In genomic region chrX:72902530-72902929, GRCm38 (mm10) we compare ENCODE assay signal across 25 mouse cellular contexts. TPM values are rescaled to one million over a fixed set of nuclear protein-coding genes. Genes with fewer than 3 reads are reported as not detected.
DNase-seq lines count a peak whose midpoint lies in the region; ATAC-seq and TF ChIP-seq lines count a peak whose summit lies in the region.
"Had no signal": no experiment of that assay in that cellular context is flagged by ENCODE, and none has a peak within 500 bp of the region (broad histone marks: within the 10 kb centered on the region; RNA-seq: fewer than 3 reads in every experiment).

No protein-coding gene starts in this region.

- H3K27me3 ChIP-seq in forebrain, postnatal 0 days (ENCODE audit: insufficient read depth, low read length), result no peaks in the 10 kb centered on the region
- H3K27me3 ChIP-seq in forebrain, embryonic 16.5 days (replicated peaks; ENCODE audit: control insufficient read depth, insufficient read depth, low read length), result no peaks in the 10 kb centered on the region
- H3K27me3 ChIP-seq in kidney, postnatal 0 days (ENCODE audit: insufficient read depth, low read length), result no peaks in the 10 kb centered on the region
- no peaks in the 10 kb centered on the region for H3K27me3 ChIP-seq in midbrain, postnatal 0 days (ENCODE audit: insufficient read depth, low read length)
- no peaks in the 10 kb centered on the region for H3K27me3 ChIP-seq in midbrain, embryonic 16.5 days (ENCODE audit: control insufficient read depth, insufficient read depth, low read depth, low read length)
- no peaks in the 10 kb centered on the region for H3K27me3 ChIP-seq in stomach, postnatal 0 days (ENCODE audit: control insufficient read depth, insufficient read depth, low read length)
- H3K27me3 ChIP-seq: embryonic facial prominence, embryonic 15.5 days; heart, embryonic 15.5 days; limb, embryonic 15.5 days; lung, embryonic 15.5 days; neural tube, embryonic 12.5 days had no signal

- no peak overlapping the region for H3K4me3 ChIP-seq in forebrain, postnatal 0 days (ENCODE audit: low read depth, low read length)
- no peak overlapping the region for H3K4me3 ChIP-seq in forebrain, embryonic 16.5 days (replicated peaks; ENCODE audit: low read length)
- no peak overlapping the region for H3K4me3 ChIP-seq in kidney, postnatal 0 days (replicated peaks; ENCODE audit: low read depth, low read length)
- H3K4me3 ChIP-seq in midbrain, postnatal 0 days (ENCODE audit: low read depth, low read length), result no peak overlapping the region
- no peak overlapping the region for H3K4me3 ChIP-seq in midbrain, embryonic 16.5 days (ENCODE audit: low read depth, low read length)
- H3K4me3 ChIP-seq in stomach, postnatal 0 days (ENCODE audit: low read depth, low read length), result no peak overlapping the region
- H3K4me3 ChIP-seq: embryonic facial prominence, embryonic 15.5 days; heart, embryonic 15.5 days; limb, embryonic 15.5 days; lung, embryonic 15.5 days; midbrain, embryonic 10.5 days; neural tube, embryonic 12.5 days had no signal

- TF ChIP-seq CTCF in forebrain, postnatal 0 days (IDR thresholded peaks at IDR 0.05; ENCODE audit: low read depth), result peak; percentile 48; the same call in 1 of the 2 replicates
- peak; percentile 46; the same call in 1 of the 2 replicates for TF ChIP-seq CTCF in kidney, postnatal 0 days (IDR thresholded peaks at IDR 0.05; ENCODE audit: low read depth)
- peak; percentile 66 for TF ChIP-seq CTCF in midbrain, postnatal 0 days (IDR thresholded peaks at IDR 0.05)
- peak; percentile 36 for TF ChIP-seq CTCF in stomach, postnatal 0 days (IDR thresholded peaks at IDR 0.05; ENCODE audit: low read depth)

- no peaks in the 10 kb centered on the region for H3K9me3 ChIP-seq in forebrain, postnatal 0 days (ENCODE audit: low read length)
- H3K9me3 ChIP-seq in forebrain, embryonic 16.5 days (ENCODE audit: control insufficient read depth, low read length), result no peaks in the 10 kb centered on the region
- H3K9me3 ChIP-seq in kidney, postnatal 0 days (replicated peaks; ENCODE audit: low read length), result no peaks in the 10 kb centered on the region
- no peaks in the 10 kb centered on the region for H3K9me3 ChIP-seq in midbrain, postnatal 0 days (ENCODE audit: low read length)
- H3K9me3 ChIP-seq in midbrain, embryonic 16.5 days (replicated peaks; ENCODE audit: control insufficient read depth, low read length, poor library complexity, severe bottlenecking), result no peaks in the 10 kb centered on the region
- no peaks in the 10 kb centered on the region for H3K9me3 ChIP-seq in stomach, postnatal 0 days (ENCODE audit: control insufficient read depth, low read length)
- H3K9me3 ChIP-seq: embryonic facial prominence, embryonic 15.5 days; heart, embryonic 15.5 days; limb, embryonic 15.5 days; lung, embryonic 15.5 days; midbrain, embryonic 10.5 days; neural tube, embryonic 12.5 days had no signal

- DNase-seq in forebrain, postnatal 0 days, result peak; percentile 41
- no peak for DNase-seq in kidney, postnatal 0 days (ENCODE audit: low spot score)
- DNase-seq in kidney, adult 8-10 months, result no peak
- DNase-seq in midbrain, postnatal 0 days (ENCODE audit: low spot score), result peak; percentile 26
- DNase-seq in stomach, postnatal 0 days (ENCODE audit: low spot score), result no peak
- no peak for DNase-seq in left cerebral cortex, adult 8-10 months (ENCODE audit: low spot score in 2 of 2)
- DNase-seq: adrenal gland, adult 8-10 months; cerebellum, adult 2 months; cerebellum, postnatal 36 days; gastrocnemius, postnatal 36 days; heart, postnatal 4 days; kidney, adult 9 months; kidney, postnatal 25 days; left cerebral cortex, postnatal 4 days; thymus, postnatal 36 days had no signal

- H3K36me3 ChIP-seq in forebrain, postnatal 0 days (ENCODE audit: insufficient read depth), result no peaks in the 10 kb centered on the region
- H3K36me3 ChIP-seq in forebrain, embryonic 16.5 days (ENCODE audit: control insufficient read depth, insufficient read depth), result no peaks in the 10 kb centered on the region
- H3K36me3 ChIP-seq in kidney, postnatal 0 days (ENCODE audit: insufficient read depth, low read length), result no peaks in the 10 kb centered on the region
- H3K36me3 ChIP-seq in midbrain, postnatal 0 days (ENCODE audit: insufficient read depth, low read length), result no peaks in the 10 kb centered on the region
- H3K36me3 ChIP-seq in midbrain, embryonic 16.5 days (ENCODE audit: control insufficient read depth, insufficient read depth, low read length), result no peaks in the 10 kb centered on the region
- no peaks in the 10 kb centered on the region for H3K36me3 ChIP-seq in stomach, postnatal 0 days (ENCODE audit: control insufficient read depth, insufficient read depth, low read length)
- H3K36me3 ChIP-seq: embryonic facial prominence, embryonic 15.5 days; heart, embryonic 15.5 days; limb, embryonic 15.5 days; lung, embryonic 15.5 days; midbrain, embryonic 10.5 days; neural tube, embryonic 12.5 days had no signal

- ATAC-seq in forebrain, postnatal 0 days, result no peak
- no peak for ATAC-seq in forebrain, embryonic 16.5 days
- no peak for ATAC-seq in kidney, postnatal 0 days (replicated peaks; ENCODE audit: low FRiP score, low read depth)
- ATAC-seq in midbrain, postnatal 0 days (ENCODE audit: low FRiP score), result no peak
- ATAC-seq in midbrain, embryonic 16.5 days, result no peak
- no peak for ATAC-seq in stomach, postnatal 0 days (ENCODE audit: low FRiP score, low TSS enrichment)
- ATAC-seq: inflammation-experienced regulatory T-cells, adult 6 months had no signal

- no peak overlapping the region for H3K27ac ChIP-seq in forebrain, postnatal 0 days (ENCODE audit: low read depth, low read length)
- no peak overlapping the region for H3K27ac ChIP-seq in forebrain, embryonic 16.5 days (ENCODE audit: low read length)
- H3K27ac ChIP-seq in kidney, postnatal 0 days, result no peak overlapping the region
- H3K27ac ChIP-seq in midbrain, postnatal 0 days (ENCODE audit: low read depth, low read length), result no peak overlapping the region
- H3K27ac ChIP-seq in midbrain, embryonic 16.5 days (ENCODE audit: low read length), result no peak overlapping the region
- no peak overlapping the region for H3K27ac ChIP-seq in stomach, postnatal 0 days (replicated peaks)
- H3K27ac ChIP-seq: embryonic facial prominence, embryonic 15.5 days; heart, embryonic 15.5 days; limb, embryonic 15.5 days; liver, embryonic 14.5 days; lung, embryonic 15.5 days; midbrain, embryonic 10.5 days; neural tube, embryonic 12.5 days had no signal

- H3K4me1 ChIP-seq in forebrain, postnatal 0 days (ENCODE audit: insufficient read depth), result no peaks in the 10 kb centered on the region
- H3K4me1 ChIP-seq in forebrain, embryonic 16.5 days (replicated peaks; ENCODE audit: control insufficient read depth, insufficient read depth, low read length), result no peaks in the 10 kb centered on the region
- H3K4me1 ChIP-seq in kidney, postnatal 0 days (replicated peaks; ENCODE audit: insufficient read depth, low read length), result no peaks in the 10 kb centered on the region
- H3K4me1 ChIP-seq in midbrain, postnatal 0 days (ENCODE audit: insufficient read depth, low read length), result no peaks in the 10 kb centered on the region
- no peaks in the 10 kb centered on the region for H3K4me1 ChIP-seq in midbrain, embryonic 16.5 days (ENCODE audit: control insufficient read depth, insufficient read depth, low read length)
- H3K4me1 ChIP-seq in stomach, postnatal 0 days (replicated peaks; ENCODE audit: control insufficient read depth, insufficient read depth), result no peaks in the 10 kb centered on the region
- H3K4me1 ChIP-seq: embryonic facial prominence, embryonic 15.5 days; heart, embryonic 15.5 days; limb, embryonic 15.5 days; lung, embryonic 15.5 days; midbrain, embryonic 10.5 days; neural tube, embryonic 12.5 days had no signal

- H3K4me2 ChIP-seq in forebrain, postnatal 0 days (ENCODE audit: low read depth), result no peak overlapping the region
- H3K4me2 ChIP-seq in forebrain, embryonic 16.5 days (ENCODE audit: low read length), result no peak overlapping the region
- no peak overlapping the region for H3K4me2 ChIP-seq in kidney, postnatal 0 days (ENCODE audit: low read length)
- no peak overlapping the region for H3K4me2 ChIP-seq in midbrain, postnatal 0 days (ENCODE audit: low read depth, low read length, poor library complexity, severe bottlenecking)
- H3K4me2 ChIP-seq in midbrain, embryonic 16.5 days (ENCODE audit: low read length), result no peak overlapping the region
- H3K4me2 ChIP-seq in stomach, postnatal 0 days (replicated peaks; ENCODE audit: low read depth), result no peak overlapping the region
- H3K4me2 ChIP-seq: embryonic facial prominence, embryonic 15.5 days; heart, embryonic 15.5 days; limb, embryonic 15.5 days; lung, embryonic 15.5 days; neural tube, embryonic 12.5 days had no signal

- WGBS in forebrain, postnatal 0 days, result 34% methylated on average over 1 of the region's 1 CpGs
- WGBS in forebrain, embryonic 16.5 days, result 48% methylated on average over 1 of the region's 1 CpGs
- 60% methylated on average over 1 of the region's 1 CpGs for WGBS in kidney, postnatal 0 days
- 31% methylated on average over 1 of the region's 1 CpGs for WGBS in midbrain, postnatal 0 days
- 48% methylated on average over 1 of the region's 1 CpGs for WGBS in midbrain, embryonic 16.5 days
- WGBS in stomach, postnatal 0 days, result 29% methylated on average over 1 of the region's 1 CpGs

- TF ChIP-seq EP300 in stomach, postnatal 0 days (optimal IDR thresholded peaks at IDR 0.05), result no peak

- no peak overlapping the region for H3K9ac ChIP-seq in forebrain, postnatal 0 days
- no peak overlapping the region for H3K9ac ChIP-seq in forebrain, embryonic 16.5 days (replicated peaks; ENCODE audit: low read depth, low read length)
- no peak overlapping the region for H3K9ac ChIP-seq in kidney, postnatal 0 days (ENCODE audit: low read depth, low read length)
- H3K9ac ChIP-seq in midbrain, postnatal 0 days (replicated peaks; ENCODE audit: low read length, poor library complexity, severe bottlenecking), result no peak overlapping the region
- no peak overlapping the region for H3K9ac ChIP-seq in midbrain, embryonic 16.5 days (ENCODE audit: low read depth, low read length)
- no peak overlapping the region for H3K9ac ChIP-seq in stomach, postnatal 0 days (ENCODE audit: low read length)
- H3K9ac ChIP-seq: embryonic facial prominence, embryonic 15.5 days; heart, embryonic 15.5 days; limb, embryonic 15.5 days; liver, embryonic 14.5 days; lung, embryonic 15.5 days; neural tube, embryonic 12.5 days had no signal

RNA-seq across cellular contexts. Expression of gene Cetn2, which starts 15.7 kb away (rescaled TPM):
- 41.4 and 47.1 TPM in 2 replicates for total RNA-seq in forebrain, postnatal 0 days (2014; rRNA removed)
- 95.5 and 105 TPM in 2 replicates for polyA plus RNA-seq in forebrain, postnatal 0 days (2015; fragmentation: Nextera tagmentation; extraction: Ambion mirVana)
- 73.5 and 78.3 TPM in 2 replicates for polyA plus RNA-seq in forebrain, embryonic 16.5 days (2015; fragmentation: Nextera tagmentation; extraction: Ambion mirVana)
- 121 and 125 TPM in 2 replicates for polyA plus RNA-seq in kidney, postnatal 0 days (2015; fragmentation: Nextera tagmentation; extraction: Ambion mirVana)
- 21.5 and 23.4 TPM in 2 replicates for total RNA-seq in midbrain, postnatal 0 days (2014; rRNA removed)
- 63.7 and 67.0 TPM in 2 replicates for polyA plus RNA-seq in midbrain, postnatal 0 days (2015; fragmentation: Nextera tagmentation; extraction: Ambion mirVana)
- polyA plus RNA-seq in midbrain, embryonic 16.5 days (2015; fragmentation: Nextera tagmentation; extraction: Ambion mirVana), result 73.4 and 79.3 TPM in 2 replicates
- 49.5 and 50.7 TPM in 2 replicates for polyA plus RNA-seq in stomach, postnatal 0 days (2015; fragmentation: Nextera tagmentation; extraction: Ambion mirVana)
- 10 to 100 TPM; 51.6 to 59.8 (median 55.7) TPM for total RNA-seq in left cerebral cortex, adult 8-10 months (2022)

RNA-seq across cellular contexts. Expression of gene Nsdhl, which starts 15.8 kb away (rescaled TPM):
- total RNA-seq in forebrain, postnatal 0 days (2014; rRNA removed), result 49.1 and 49.9 TPM in 2 replicates
- polyA plus RNA-seq in forebrain, postnatal 0 days (2015; fragmentation: Nextera tagmentation; extraction: Ambion mirVana), result 41.7 and 44.8 TPM in 2 replicates
- polyA plus RNA-seq in forebrain, embryonic 16.5 days (2015; fragmentation: Nextera tagmentation; extraction: Ambion mirVana), result 39.3 and 41.2 TPM in 2 replicates
- 32.3 and 33.7 TPM in 2 replicates for polyA plus RNA-seq in kidney, postnatal 0 days (2015; fragmentation: Nextera tagmentation; extraction: Ambion mirVana)
- total RNA-seq in midbrain, postnatal 0 days (2014; rRNA removed), result 41.5 and 43.8 TPM in 2 replicates
- polyA plus RNA-seq in midbrain, postnatal 0 days (2015; fragmentation: Nextera tagmentation; extraction: Ambion mirVana), result 42.6 and 45.4 TPM in 2 replicates
- polyA plus RNA-seq in midbrain, embryonic 16.5 days (2015; fragmentation: Nextera tagmentation; extraction: Ambion mirVana), result 52.7 and 55.8 TPM in 2 replicates
- polyA plus RNA-seq in stomach, postnatal 0 days (2015; fragmentation: Nextera tagmentation; extraction: Ambion mirVana), result 24.5 and 25.1 TPM in 2 replicates
- total RNA-seq in left cerebral cortex, adult 8-10 months (2022), result 10 to 100 TPM; 24.5 to 31.2 (median 28.4) TPM

Comparison
In these comparisons a context has a peak if more than half of its experiments do, and no peak if none do; other contexts are left out.
1. DNase-seq: peak in forebrain, postnatal 0 days (single experiment) and midbrain, postnatal 0 days (single experiment); none in kidney, postnatal 0 days (single experiment), kidney, adult 8-10 months (0 of 2), stomach, postnatal 0 days (single experiment) and left cerebral cortex, adult 8-10 months (0 of 2).
2. Peak in every context shown above with its lines, with median percentiles within 50 percentile points of each other: CTCF ChIP-seq.